Mouse (Mus musculus): ENCODE results near the gene Supt16. TPM values are rescaled to one million over a fixed set of nuclear protein-coding genes. Genes with fewer than 3 reads are reported as not detected.
A peak's percentile ranks its signal among the peaks of the same experiment; 100 is the strongest.

Gene Supt16
- polyA plus RNA-seq, 1 experiment from 2014 or later: 38.0 TPM

DNA sequence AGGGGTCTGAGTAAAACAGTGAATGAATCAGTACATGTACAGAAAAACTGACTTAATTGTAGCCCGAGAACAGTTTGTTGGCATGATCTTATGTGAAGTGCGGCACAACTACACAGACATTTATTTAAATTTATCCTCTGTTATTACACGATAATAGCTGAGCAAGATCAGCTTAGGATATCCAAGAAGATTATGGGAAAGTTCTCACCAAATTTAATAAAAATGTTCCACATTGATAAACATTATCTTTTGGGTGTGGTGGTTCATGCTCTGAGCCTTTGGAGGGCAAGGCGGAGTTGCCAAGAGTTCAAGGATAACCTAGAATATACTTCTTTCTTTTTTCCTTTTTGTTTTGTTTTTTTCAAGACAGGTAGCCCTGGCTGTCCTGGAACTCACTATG, 2.2 kb upstream of the Supt16 start:
- H3K36me3 ChIP-seq (ENCODE audit: control insufficient read depth, insufficient read depth, low read length): peaks cover 28% of the 10 kb centered on the region
- H3K27ac ChIP-seq (ENCODE audit: low read length): no peak overlapping the region
- H3K27me3 ChIP-seq (ENCODE audit: control insufficient read depth, insufficient read depth, low read depth, low read length): no peaks in the 10 kb centered on the region
- no peaks in the 10 kb centered on the region for H3K9me3 ChIP-seq (replicated peaks; ENCODE audit: control insufficient read depth, low read length, poor library complexity, severe bottlenecking)
- no peak overlapping the region for H3K4me2 ChIP-seq (ENCODE audit: low read length)
- 92% methylated on average over 4 of the region's 4 CpGs for WGBS
- no peak overlapping the region for H3K4me3 ChIP-seq (ENCODE audit: low read depth, low read length)
- peaks cover 20% of the 10 kb centered on the region for H3K4me1 ChIP-seq (ENCODE audit: control insufficient read depth, insufficient read depth, low read length)
- no peak overlapping the region for H3K9ac ChIP-seq (ENCODE audit: low read depth, low read length)
- no peak for ATAC-seq

DNA sequence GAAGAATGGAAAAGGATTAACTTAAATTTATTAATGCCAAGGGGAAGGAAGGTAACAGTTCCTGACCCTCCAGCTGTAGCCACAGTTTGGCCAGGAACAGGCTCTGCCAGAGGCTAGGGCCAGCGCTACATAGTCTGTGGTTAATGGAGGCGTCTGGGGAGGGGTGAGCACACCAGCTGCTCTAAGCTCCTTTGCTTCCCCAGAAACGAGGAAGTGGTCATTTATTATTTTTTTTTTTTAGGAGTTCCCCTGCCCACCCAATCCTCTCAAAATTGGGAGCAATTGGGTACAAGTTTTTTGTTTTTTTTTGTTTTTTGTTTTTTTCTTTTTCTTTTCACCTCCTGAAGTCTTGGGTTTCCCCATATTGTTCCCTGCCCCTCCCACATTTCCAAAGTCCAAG, 925 bp upstream of the Supt16 start:
- H3K27me3 ChIP-seq (ENCODE audit: control insufficient read depth, insufficient read depth, low read depth, low read length): no peaks in the 10 kb centered on the region
- WGBS: 21% methylated on average over 3 of the region's 3 CpGs
- no peak overlapping the region for H3K4me3 ChIP-seq (ENCODE audit: low read depth, low read length)
- H3K4me2 ChIP-seq (ENCODE audit: low read length): peak overlapping the region; percentile 19; the same call in 1 of the 2 replicates
- peaks cover 20% of the 10 kb centered on the region for H3K4me1 ChIP-seq (ENCODE audit: control insufficient read depth, insufficient read depth, low read length)
- no peak overlapping the region for H3K27ac ChIP-seq (ENCODE audit: low read length)
- no peak overlapping the region for H3K9ac ChIP-seq (ENCODE audit: low read depth, low read length)
- ATAC-seq: no peak
- H3K9me3 ChIP-seq (replicated peaks; ENCODE audit: control insufficient read depth, low read length, poor library complexity, severe bottlenecking): no peaks in the 10 kb centered on the region
- H3K36me3 ChIP-seq (ENCODE audit: control insufficient read depth, insufficient read depth, low read length): peaks cover 22% of the 10 kb centered on the region

- under 1% methylated on average over 47 of the region's 59 CpGs for WGBS
- no peaks in the 10 kb centered on the region for H3K27me3 ChIP-seq (ENCODE audit: control insufficient read depth, insufficient read depth, low read depth, low read length)
- H3K9ac ChIP-seq (ENCODE audit: low read depth, low read length): peak overlapping the region; percentile 96
- peaks cover 20% of the 10 kb centered on the region for H3K4me1 ChIP-seq (ENCODE audit: control insufficient read depth, insufficient read depth, low read length)
- H3K36me3 ChIP-seq (ENCODE audit: control insufficient read depth, insufficient read depth, low read length): peaks cover 16% of the 10 kb centered on the region; the same call in 1 of the 2 replicates
- peak overlapping the region; percentile 95 for H3K27ac ChIP-seq (ENCODE audit: low read length)
- H3K9me3 ChIP-seq (replicated peaks; ENCODE audit: control insufficient read depth, low read length, poor library complexity, severe bottlenecking): no peaks in the 10 kb centered on the region
- peak overlapping the region; percentile 99 for H3K4me3 ChIP-seq (ENCODE audit: low read depth, low read length)
- ATAC-seq: peak; percentile 49; the same call in 1 of the 2 replicates
- peak overlapping the region; percentile 60 for H3K4me2 ChIP-seq (ENCODE audit: low read length)
Observed at GRCm38 (mm10) chr14:52196230-52197155, 723 bp downstream of the Supt16 start.

DNA sequence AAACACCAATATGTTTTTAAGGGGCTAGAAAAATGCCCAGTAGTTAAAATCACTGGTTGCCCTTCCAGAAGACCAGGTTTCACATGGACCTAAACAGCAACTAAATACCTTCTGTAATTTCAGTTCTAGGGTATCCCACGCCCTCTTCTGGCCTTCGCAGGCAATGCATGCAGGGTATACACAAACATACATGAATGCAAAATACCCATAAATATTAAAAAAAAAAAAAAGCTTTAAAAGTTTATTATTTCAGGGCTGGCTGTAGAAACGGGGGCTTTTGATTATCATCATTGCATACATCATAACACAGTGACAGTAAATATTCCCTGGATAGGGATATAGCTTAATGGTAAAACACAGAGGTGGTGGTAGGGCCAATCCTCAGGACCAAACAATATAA, 1.5 kb downstream of the Supt16 start:
- no peak overlapping the region for H3K9ac ChIP-seq (ENCODE audit: low read depth, low read length)
- peaks cover 20% of the 10 kb centered on the region for H3K4me1 ChIP-seq (ENCODE audit: control insufficient read depth, insufficient read depth, low read length)
- no peak overlapping the region for H3K27ac ChIP-seq (ENCODE audit: low read length)
- 10% methylated on average over 3 of the region's 3 CpGs for WGBS
- H3K4me3 ChIP-seq (ENCODE audit: low read depth, low read length): peak overlapping the region; percentile 99; the same call in 1 of the 2 replicates
- no peak for ATAC-seq
- peak overlapping the region; percentile 60 for H3K4me2 ChIP-seq (ENCODE audit: low read length)
- no peaks in the 10 kb centered on the region for H3K27me3 ChIP-seq (ENCODE audit: control insufficient read depth, insufficient read depth, low read depth, low read length)
- no peaks in the 10 kb centered on the region for H3K9me3 ChIP-seq (replicated peaks; ENCODE audit: control insufficient read depth, low read length, poor library complexity, severe bottlenecking)
- H3K36me3 ChIP-seq (ENCODE audit: control insufficient read depth, insufficient read depth, low read length): peaks cover 11% of the 10 kb centered on the region; the same call in 1 of the 2 replicates

DNA sequence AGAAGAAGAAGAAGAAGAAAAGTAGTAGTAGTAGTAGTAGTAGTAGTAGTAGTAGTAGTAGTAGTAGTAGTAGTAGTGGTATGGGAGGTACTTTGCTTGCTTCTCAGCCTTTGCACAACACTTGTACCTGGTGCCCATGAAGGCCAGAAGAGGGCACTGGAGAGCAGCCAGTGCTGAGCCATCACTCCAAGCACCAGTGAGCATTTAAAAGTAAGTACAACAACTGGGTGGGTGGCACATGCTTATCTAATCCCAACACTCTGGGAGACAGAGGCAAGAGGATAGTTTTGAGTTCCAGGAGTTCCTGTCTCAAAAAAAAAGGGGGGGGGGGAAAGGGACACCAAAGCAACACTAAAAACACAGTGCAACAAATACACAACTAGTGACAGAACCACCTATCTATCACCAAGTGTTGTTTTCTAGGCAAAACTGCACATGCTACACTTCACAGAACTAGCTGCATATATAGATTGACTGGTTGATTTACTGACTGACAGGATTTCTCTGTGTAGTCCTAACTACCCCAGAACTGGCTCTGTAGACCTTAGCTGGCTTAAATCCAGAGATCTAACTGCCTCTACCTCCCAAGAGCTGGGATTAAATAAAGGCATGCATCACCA, 6.4 kb downstream of the Supt16 start:
- no peak overlapping the region for H3K4me2 ChIP-seq (ENCODE audit: low read length)
- no peak overlapping the region for H3K4me3 ChIP-seq (ENCODE audit: low read depth, low read length)
- H3K27ac ChIP-seq (ENCODE audit: low read length): no peak overlapping the region
- H3K9me3 ChIP-seq (replicated peaks; ENCODE audit: control insufficient read depth, low read length, poor library complexity, severe bottlenecking): no peaks in the 10 kb centered on the region
- H3K36me3 ChIP-seq (ENCODE audit: control insufficient read depth, insufficient read depth, low read length): 0 out of 2 replicates have a peak, but pooled peaks cover 4% of the 10 kb centered on the region
- H3K27me3 ChIP-seq (ENCODE audit: control insufficient read depth, insufficient read depth, low read depth, low read length): no peaks in the 10 kb centered on the region
- ATAC-seq: 0 out of 2 replicates have a peak, but pooled peaks have one; percentile 42
- no peak overlapping the region for H3K9ac ChIP-seq (ENCODE audit: low read depth, low read length)
- H3K4me1 ChIP-seq (ENCODE audit: control insufficient read depth, insufficient read depth, low read length): peaks cover 9% of the 10 kb centered on the region

DNA sequence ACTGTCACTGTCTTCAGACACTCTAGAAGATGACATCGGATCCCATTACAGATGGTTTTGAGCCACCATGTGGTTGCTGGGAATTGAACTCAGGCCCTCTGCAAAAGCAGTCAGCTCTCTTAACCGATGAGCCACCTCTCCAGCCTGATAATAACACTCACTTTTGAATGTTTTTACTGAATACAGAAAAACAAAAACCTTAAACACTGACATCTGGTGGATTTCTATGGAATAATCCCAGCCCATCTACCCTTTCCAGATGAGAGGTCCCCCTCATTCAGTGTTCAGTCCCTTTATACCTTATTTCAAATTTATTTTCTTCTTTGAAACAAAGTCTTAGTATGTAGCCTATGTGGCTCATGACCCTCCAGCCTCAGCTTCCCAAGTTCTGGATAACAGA, 7.7 kb downstream of the Supt16 start:
- H3K27me3 ChIP-seq (ENCODE audit: control insufficient read depth, insufficient read depth, low read depth, low read length): no peaks in the 10 kb centered on the region
- H3K36me3 ChIP-seq (ENCODE audit: control insufficient read depth, insufficient read depth, low read length): 0 out of 2 replicates have a peak, but pooled peaks cover 4% of the 10 kb centered on the region
- no peak overlapping the region for H3K9ac ChIP-seq (ENCODE audit: low read depth, low read length)
- H3K9me3 ChIP-seq (replicated peaks; ENCODE audit: control insufficient read depth, low read length, poor library complexity, severe bottlenecking): no peaks in the 10 kb centered on the region
- ATAC-seq: no peak
- WGBS: 73% methylated on average over 2 of the region's 2 CpGs
- H3K4me1 ChIP-seq (ENCODE audit: control insufficient read depth, insufficient read depth, low read length): no peaks in the 10 kb centered on the region
- no peak overlapping the region for H3K4me3 ChIP-seq (ENCODE audit: low read depth, low read length)
- H3K27ac ChIP-seq (ENCODE audit: low read length): no peak overlapping the region
- H3K4me2 ChIP-seq (ENCODE audit: low read length): no peak overlapping the region

DNA sequence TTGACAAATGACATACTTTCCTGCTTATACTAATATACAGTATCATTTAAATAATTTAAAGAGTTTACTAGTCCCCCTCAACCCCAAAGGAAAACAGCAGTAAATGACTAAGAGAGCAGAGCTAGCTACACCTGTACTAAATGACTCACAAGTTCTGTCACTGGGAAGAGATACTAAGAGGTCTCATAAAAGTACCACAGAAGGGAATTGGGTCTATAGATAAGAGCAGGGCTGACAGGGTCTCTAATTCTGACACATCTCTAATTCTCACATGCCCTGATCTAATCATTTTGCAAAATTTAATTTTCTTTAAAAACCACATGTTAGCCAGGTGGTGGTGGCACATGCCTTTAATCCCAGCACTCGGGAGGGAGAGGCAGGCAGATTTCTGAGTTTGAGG, 8.4 kb downstream of the Supt16 start:
- no peak overlapping the region for H3K9ac ChIP-seq (ENCODE audit: low read depth, low read length)
- 0 out of 2 replicates have a peak, but pooled peaks cover 4% of the 10 kb centered on the region for H3K36me3 ChIP-seq (ENCODE audit: control insufficient read depth, insufficient read depth, low read length)
- H3K27me3 ChIP-seq (ENCODE audit: control insufficient read depth, insufficient read depth, low read depth, low read length): no peaks in the 10 kb centered on the region
- H3K4me3 ChIP-seq (ENCODE audit: low read depth, low read length): no peak overlapping the region
- no peak for ATAC-seq
- H3K27ac ChIP-seq (ENCODE audit: low read length): no peak overlapping the region
- H3K4me2 ChIP-seq (ENCODE audit: low read length): no peak overlapping the region
- WGBS: 87% methylated on average over 1 of the region's 1 CpGs
- H3K9me3 ChIP-seq (replicated peaks; ENCODE audit: control insufficient read depth, low read length, poor library complexity, severe bottlenecking): no peaks in the 10 kb centered on the region
- no peaks in the 10 kb centered on the region for H3K4me1 ChIP-seq (ENCODE audit: control insufficient read depth, insufficient read depth, low read length)

- H3K27ac ChIP-seq (ENCODE audit: low read length): no peak overlapping the region
- H3K9me3 ChIP-seq (replicated peaks; ENCODE audit: control insufficient read depth, low read length, poor library complexity, severe bottlenecking): no peaks in the 10 kb centered on the region
- H3K36me3 ChIP-seq (ENCODE audit: control insufficient read depth, insufficient read depth, low read length): peaks cover 36% of the 10 kb centered on the region
- H3K4me1 ChIP-seq (ENCODE audit: control insufficient read depth, insufficient read depth, low read length): no peaks in the 10 kb centered on the region
- H3K27me3 ChIP-seq (ENCODE audit: control insufficient read depth, insufficient read depth, low read depth, low read length): no peaks in the 10 kb centered on the region
- 95% methylated on average over 2 of the region's 2 CpGs for WGBS
- no peak overlapping the region for H3K4me2 ChIP-seq (ENCODE audit: low read length)
- no peak overlapping the region for H3K4me3 ChIP-seq (ENCODE audit: low read depth, low read length)
- H3K9ac ChIP-seq (ENCODE audit: low read depth, low read length): no peak overlapping the region
- no peak for ATAC-seq
Observed at GRCm38 (mm10) chr14:52166571-52166970, 30.6 kb downstream of the Supt16 start.

DNA sequence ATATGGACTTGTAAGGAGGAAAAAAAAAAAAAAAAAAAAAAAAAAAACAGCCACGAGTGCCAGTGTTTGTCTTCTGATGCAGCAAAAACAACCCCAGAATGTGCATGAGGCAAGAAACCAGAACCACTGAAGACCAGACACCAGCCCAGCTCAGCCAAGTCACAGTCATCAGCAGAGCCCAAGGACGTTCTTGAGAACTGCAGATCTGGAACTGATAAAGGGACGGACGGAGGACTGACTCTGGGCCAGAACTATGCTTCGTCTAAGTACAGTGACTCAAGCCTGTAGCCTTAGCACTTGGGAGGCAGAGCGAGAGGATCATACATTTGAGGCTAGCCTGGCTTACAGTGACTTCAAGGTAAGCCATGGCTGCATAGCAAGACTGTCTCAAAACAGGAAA, 36.3 kb downstream of the Supt16 start:
- H3K27ac ChIP-seq (ENCODE audit: low read length): no peak overlapping the region
- no peak for ATAC-seq
- no peak overlapping the region for H3K9ac ChIP-seq (ENCODE audit: low read depth, low read length)
- peaks cover 51% of the 10 kb centered on the region for H3K36me3 ChIP-seq (ENCODE audit: control insufficient read depth, insufficient read depth, low read length)
- H3K4me3 ChIP-seq (ENCODE audit: low read depth, low read length): no peak overlapping the region
- H3K4me1 ChIP-seq (ENCODE audit: control insufficient read depth, insufficient read depth, low read length): no peaks in the 10 kb centered on the region
- H3K27me3 ChIP-seq (ENCODE audit: control insufficient read depth, insufficient read depth, low read depth, low read length): no peaks in the 10 kb centered on the region
- H3K9me3 ChIP-seq (replicated peaks; ENCODE audit: control insufficient read depth, low read length, poor library complexity, severe bottlenecking): no peaks in the 10 kb centered on the region
- 89% methylated on average over 6 of the region's 6 CpGs for WGBS
- no peak overlapping the region for H3K4me2 ChIP-seq (ENCODE audit: low read length)
